Mouse (Mus musculus): ENCODE measurements around the gene Cabp1. TPM values are rescaled to one million over a fixed set of nuclear protein-coding genes. Genes with fewer than 3 reads are reported as not detected.
"Not testable (repeated sequence)": the region's sequence is repeated elsewhere in the genome, so short reads cannot be mapped to it uniquely, and the experiment has no call there.

Cabp1 gene
- polyA plus RNA-seq, 1 experiment from 2014 or later: not detected

DNA sequence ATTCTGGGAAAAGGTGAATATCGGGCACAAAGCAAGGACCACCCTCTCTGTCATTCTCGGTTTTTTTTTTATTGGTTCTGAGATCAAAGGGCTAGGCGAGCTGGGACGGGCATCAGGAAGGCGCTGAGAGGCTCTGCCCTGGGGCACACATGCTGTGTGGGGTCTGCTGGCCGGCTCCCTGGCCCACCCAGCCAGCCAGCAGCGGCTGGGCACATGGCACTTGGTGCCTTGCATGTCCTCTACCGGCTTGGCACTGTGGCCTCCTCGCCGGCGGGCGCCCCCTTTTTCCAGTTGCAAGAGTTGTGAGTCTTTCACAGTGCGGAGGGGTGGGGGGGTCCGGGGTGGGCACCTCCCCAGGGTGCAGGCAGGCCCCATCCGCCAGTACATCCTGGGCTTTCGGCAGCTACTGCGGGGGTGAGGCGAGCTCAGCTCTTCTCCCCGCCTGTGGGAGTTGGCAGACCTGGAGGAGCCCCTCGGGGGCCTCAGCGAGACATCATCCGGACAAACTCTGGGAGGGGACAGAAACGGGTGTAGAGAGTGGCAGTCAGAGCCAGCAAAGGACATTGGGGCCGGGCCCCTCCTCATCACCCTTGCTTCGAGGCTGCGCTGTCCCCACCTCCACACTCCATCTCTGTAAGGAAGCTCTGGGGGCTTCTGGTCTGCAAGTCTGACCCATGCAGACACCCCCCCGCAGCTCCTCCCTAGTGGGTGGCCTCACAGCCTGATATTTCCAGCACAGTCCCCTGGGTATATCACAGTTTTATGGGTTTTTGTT lies 25.4 kb downstream of the Cabp1 start:
- no peak overlapping the region for H3K4me3 ChIP-seq (ENCODE audit: inconsistent target)
- H3K36me3 ChIP-seq (ENCODE audit: inconsistent target): no peaks in the 10 kb centered on the region
- H3K27ac ChIP-seq: no peak overlapping the region
- no peaks in the 10 kb centered on the region for H3K79me2 ChIP-seq (ENCODE audit: inconsistent target)
- WGBS (ENCODE audit: missing documents): 91% methylated on average over 27 of the region's 27 CpGs

DNA sequence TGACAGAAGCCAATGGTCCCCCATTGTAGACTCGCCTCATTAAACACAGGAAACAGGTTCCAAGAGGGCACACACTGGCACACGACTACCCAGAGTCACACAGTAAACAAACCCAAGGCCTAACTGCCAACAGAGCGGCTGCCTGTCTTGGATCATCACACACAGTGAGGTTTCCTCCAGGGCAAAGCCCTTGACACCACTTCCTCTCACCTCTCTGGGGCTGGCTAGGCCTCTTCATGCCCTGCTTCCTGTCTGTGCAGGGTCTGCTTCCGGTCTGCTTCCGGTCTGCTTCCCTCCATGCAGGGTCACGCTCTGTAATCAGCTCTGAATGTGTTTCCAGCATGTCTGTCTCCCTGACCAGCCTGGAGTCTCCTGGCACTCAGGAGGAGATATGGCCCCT lies 26.8 kb downstream of the Cabp1 start:
- no peaks in the 10 kb centered on the region for H3K36me3 ChIP-seq (ENCODE audit: inconsistent target)
- WGBS (ENCODE audit: missing documents): 22% methylated on average over 6 of the region's 6 CpGs
- H3K79me2 ChIP-seq (ENCODE audit: inconsistent target): no peaks in the 10 kb centered on the region
- H3K27ac ChIP-seq: no peak overlapping the region
- H3K4me3 ChIP-seq (ENCODE audit: inconsistent target): no peak overlapping the region

DNA sequence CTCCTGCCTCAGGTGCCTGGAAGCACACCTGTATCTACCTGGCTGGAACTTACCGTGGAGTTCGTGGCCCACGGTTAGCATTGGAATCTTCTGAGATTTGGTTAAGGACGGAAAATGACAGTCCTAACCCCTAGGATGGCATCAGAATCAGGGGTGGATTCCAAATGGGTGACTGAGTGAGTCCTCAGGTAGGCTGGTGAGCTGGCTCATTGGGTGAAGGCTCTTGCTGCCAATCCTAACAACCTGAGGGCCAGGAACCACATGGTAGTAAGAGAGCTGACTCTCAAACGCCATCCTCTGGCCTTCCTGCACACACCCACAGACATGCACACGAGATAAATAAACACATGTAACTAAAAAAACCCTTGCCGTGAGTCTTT lies 27.4 kb downstream of the Cabp1 start:
- 84% methylated on average over 7 of the region's 7 CpGs for WGBS (ENCODE audit: missing documents)
- Histone ChIP-seq H3K79me2 (ENCODE audit: inconsistent target) (no peaks in the 10 kb centered on the region), H3K27ac (no peak overlapping the region), H3K36me3 (ENCODE audit: inconsistent target) (no peaks in the 10 kb centered on the region), H3K4me3 (ENCODE audit: inconsistent target) (no peak overlapping the region)

DNA sequence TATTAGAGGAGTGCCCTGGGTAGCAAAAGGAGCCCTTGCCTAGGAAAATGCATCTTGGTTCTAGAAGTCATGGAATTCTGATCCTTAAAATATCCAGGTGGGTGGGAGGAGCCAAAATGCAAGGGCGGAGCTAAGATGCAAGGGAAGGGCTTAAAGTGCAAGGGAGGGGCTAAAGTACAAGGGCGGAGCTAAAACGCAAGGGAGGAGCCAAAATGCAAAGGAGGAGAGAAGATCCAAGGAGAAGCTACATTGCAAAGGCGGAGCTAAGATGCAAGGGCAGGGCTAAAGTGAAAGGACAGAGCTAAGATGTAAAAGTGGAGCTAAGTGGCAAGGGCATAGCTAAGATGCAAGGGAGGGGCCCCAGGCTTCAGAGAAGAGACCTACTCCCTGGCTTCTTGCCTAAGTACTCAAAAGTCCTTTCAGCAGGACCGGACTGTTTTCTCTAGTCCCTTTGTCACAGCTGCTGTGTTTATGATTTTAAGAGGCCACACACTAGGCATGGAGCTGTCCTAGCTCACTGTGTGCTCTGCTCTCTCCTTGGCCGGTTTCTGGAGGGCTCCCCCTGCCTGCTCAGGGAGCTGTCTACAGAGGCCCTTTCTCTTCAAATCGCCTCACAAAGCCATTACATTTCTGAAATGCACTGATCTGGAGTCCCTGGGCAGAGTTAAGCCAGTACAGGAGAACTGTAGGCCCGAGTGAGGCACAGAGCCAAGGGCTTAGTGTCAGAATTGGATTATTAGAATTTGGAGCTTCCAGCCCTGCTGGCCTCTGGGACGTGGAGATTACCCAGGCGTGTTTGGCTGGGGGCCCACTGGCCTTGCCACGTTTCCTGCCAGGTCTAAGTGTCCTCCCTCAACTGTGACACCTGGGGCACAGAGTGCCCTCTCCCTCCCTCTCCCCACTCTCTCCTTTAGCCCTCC lies 28.0 kb downstream of the Cabp1 start:
- Histone ChIP-seq H3K79me2 (ENCODE audit: inconsistent target) (no peaks in the 10 kb centered on the region), H3K36me3 (ENCODE audit: inconsistent target) (no peaks in the 10 kb centered on the region), H3K27ac (no peak overlapping the region), H3K4me3 (ENCODE audit: inconsistent target) (no peak overlapping the region)
- WGBS (ENCODE audit: missing documents): 85% methylated on average over 11 of the region's 11 CpGs

DNA sequence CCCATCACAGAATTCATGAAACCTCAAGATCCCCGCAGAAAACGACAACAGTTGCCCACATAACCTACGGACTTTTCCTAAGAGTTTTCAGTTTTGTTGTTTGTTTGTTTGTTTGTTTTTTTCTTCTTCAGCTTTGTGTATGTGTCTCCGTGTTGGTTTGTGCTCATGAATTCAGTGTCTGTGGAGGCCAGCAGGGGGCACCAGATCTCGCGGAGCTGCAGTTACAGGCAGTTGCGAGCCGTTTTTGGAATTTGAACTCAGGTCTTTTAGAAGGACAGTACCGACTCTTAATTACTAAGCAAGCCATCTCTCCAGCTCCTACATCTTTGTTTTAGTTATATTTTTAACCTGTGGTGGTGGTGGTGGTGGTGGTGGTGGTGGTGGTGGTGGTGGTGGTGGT lies 28.8 kb downstream of the Cabp1 start:
- no peaks in the 10 kb centered on the region for H3K79me2 ChIP-seq (ENCODE audit: inconsistent target)
- H3K27ac ChIP-seq: no peak overlapping the region
- 81% methylated on average over 8 of the region's 9 CpGs for WGBS (ENCODE audit: missing documents)
- H3K36me3 ChIP-seq (ENCODE audit: inconsistent target): no peaks in the 10 kb centered on the region
- no peak overlapping the region for H3K4me3 ChIP-seq (ENCODE audit: inconsistent target)

DNA sequence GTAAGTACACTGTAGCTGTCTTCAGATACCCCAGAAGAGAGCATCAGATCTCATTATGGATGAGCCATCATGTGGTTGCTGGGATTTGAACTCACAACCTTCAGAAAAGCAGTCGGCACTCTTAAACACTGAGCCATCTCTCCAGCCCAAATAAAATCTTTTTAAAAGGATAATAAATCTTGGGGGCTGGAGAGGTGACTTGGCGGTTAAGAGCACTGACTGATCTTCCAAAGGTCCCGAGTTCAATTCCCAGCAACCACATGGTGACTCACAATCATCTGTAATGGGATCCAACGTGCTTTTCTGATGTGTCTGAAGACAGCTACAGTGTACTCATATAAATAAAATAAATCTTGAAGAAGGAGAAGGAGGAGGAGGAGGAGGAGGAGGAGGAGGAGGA lies 29.7 kb downstream of the Cabp1 start:
- H3K79me2 ChIP-seq (ENCODE audit: inconsistent target); H3K27ac ChIP-seq; H3K36me3 ChIP-seq (ENCODE audit: inconsistent target); H3K4me3 ChIP-seq (ENCODE audit: inconsistent target): not testable (repeated sequence)
- 86% methylated on average over 3 of the region's 4 CpGs for WGBS (ENCODE audit: missing documents)

DNA sequence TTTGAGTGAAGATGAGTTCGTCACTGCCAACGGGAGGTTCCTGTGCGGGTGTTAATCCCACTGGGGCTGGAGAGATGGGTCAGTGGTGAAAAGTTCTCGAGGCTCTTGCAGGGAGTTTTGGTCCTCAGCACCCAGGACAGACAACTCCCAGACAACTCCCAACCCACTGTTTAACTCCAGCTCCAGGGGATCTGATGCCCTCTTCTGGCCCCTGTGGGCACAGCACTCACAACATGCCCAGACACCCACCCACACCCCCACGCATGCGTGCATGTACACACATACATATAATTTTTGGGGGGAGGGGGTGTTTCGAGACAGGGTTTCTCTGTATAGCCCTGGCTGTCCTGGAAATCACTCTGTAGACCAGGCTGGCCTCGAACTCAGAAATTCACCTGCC lies 30.6 kb downstream of the Cabp1 start:
- no peak overlapping the region for H3K27ac ChIP-seq
- no peaks in the 10 kb centered on the region for H3K36me3 ChIP-seq (ENCODE audit: inconsistent target)
- 81% methylated on average over 8 of the region's 8 CpGs for WGBS (ENCODE audit: missing documents)

DNA sequence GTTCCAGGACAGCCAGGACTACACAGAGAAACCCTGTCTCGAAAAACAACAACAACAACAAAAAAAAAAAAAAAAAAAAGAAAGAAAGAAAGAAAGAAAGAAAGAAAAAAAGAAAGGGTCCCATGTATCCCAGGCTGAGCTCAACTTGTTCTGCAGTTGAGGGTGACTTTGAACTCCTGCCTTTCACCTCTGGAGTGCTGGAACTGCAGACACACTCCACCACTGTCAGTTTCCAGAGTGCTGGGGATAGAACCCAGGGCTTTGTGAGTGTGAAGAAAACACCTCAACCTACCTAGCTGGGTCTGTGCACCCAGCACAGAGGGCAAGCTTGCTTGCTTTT lies 32.3 kb downstream of the Cabp1 start:
- not testable (repeated sequence) for H3K27ac ChIP-seq

More for the DNA sequence above, 30.6 kb downstream of the Cabp1 start:
- no peak overlapping the region for H3K4me3 ChIP-seq (ENCODE audit: inconsistent target)
- no peaks in the 10 kb centered on the region for H3K79me2 ChIP-seq (ENCODE audit: inconsistent target)

DNA sequence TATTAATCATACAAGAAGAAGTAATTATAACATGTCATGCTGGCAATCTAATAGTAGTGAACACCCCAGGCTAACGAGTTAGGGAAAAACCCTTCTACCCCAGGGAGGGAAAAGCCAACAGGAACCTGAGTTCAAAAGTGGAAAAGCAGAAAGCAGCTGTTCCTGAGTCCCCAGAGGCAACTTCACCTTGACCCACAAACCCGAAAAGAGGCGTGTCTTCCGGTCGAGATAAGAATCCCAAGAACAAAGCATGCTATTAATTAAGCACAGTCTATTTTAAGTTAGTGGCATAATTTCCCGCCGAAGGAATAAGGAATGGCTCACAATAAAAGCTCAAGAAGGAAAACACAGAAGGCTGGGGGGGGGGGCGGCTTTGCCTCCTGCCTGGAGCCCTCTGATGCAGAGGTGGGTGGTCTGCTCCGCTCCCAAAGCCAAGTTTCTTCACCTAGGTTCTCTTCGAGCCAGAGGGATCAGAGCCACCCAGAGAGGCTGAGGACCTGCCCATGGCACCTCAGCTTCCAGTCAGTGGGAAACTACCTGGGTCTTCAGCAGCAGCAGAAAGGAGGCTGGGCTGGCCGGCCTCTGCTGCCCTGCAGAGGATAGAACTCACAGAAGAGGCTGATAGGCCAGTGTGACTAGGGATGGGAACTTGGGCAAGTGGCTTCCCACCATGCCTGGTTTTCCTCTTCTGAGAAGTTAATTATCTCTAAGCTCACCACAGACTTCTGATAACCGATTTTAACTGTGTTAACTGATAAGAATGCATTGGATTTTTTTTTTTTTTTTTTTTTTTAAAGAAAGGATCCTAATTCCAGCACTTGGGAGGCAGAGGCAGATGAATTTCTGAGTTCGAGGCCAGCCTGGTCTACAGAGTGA lies 32.9 kb downstream of the Cabp1 start:
- no peak overlapping the region for H3K27ac ChIP-seq

More for the DNA sequence above, 32.3 kb downstream of the Cabp1 start:
- WGBS (ENCODE audit: missing documents): no CpG with 5 or more reads among the region's 1 CpGs
- not testable (repeated sequence) for H3K36me3 ChIP-seq (ENCODE audit: inconsistent target); H3K4me3 ChIP-seq (ENCODE audit: inconsistent target); H3K79me2 ChIP-seq (ENCODE audit: inconsistent target)

DNA sequence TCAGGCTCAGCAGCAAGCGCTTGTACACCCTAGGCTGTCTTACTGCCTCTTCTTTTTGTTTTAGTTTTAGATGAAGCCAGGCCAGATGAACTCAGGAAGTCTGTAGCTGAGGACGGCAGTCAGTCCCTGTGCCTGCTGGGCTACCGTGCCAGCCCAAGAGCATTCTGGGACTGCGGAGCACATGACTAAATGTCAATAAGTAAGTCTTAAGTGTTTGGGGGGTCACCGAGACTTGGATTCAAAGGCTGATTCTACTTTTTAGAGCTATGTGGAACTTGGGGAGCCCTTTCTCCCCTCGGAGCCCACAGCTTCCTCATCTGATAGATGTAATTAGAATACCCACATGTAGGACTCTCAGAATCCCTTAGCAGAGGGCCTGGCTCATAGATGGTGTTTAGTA lies 33.5 kb downstream of the Cabp1 start:
- H3K79me2 ChIP-seq (ENCODE audit: inconsistent target): peaks cover 14% of the 10 kb centered on the region

More for the DNA sequence above, 32.9 kb downstream of the Cabp1 start:
- WGBS (ENCODE audit: missing documents): 15% methylated on average over 11 of the region's 13 CpGs
- Histone ChIP-seq H3K79me2 (ENCODE audit: inconsistent target) (peaks cover 14% of the 10 kb centered on the region), H3K4me3 (ENCODE audit: inconsistent target) (no peak overlapping the region), H3K36me3 (ENCODE audit: inconsistent target) (no peaks in the 10 kb centered on the region)

DNA sequence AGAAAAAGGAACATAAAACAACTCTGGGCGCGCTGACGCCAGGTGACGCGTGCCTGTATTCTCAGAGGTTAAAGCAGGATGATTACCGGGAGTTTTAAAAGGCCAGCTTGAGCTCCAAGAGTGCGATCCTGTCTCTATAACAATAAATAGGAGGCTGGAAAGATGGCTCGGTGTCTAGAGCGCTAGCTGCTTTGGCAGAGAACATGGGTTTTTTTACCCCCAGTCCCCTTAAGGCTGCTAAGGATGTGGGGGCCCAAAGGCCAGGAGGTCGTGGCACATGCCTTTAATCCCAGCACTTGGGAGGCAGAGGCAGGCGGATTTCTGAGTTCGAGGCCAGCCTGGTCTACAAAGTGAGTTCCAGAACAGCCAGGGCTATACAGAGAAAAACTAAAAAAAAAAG lies 35.0 kb downstream of the Cabp1 start:
- WGBS (ENCODE audit: missing documents): 68% methylated on average over 12 of the region's 12 CpGs

More for the DNA sequence above, 33.5 kb downstream of the Cabp1 start:
- 15% methylated on average over 6 of the region's 6 CpGs for WGBS (ENCODE audit: missing documents)
- Histone ChIP-seq H3K4me3 (ENCODE audit: inconsistent target) (no peak overlapping the region), H3K36me3 (ENCODE audit: inconsistent target) (no peaks in the 10 kb centered on the region), H3K27ac (no peak overlapping the region)

DNA sequence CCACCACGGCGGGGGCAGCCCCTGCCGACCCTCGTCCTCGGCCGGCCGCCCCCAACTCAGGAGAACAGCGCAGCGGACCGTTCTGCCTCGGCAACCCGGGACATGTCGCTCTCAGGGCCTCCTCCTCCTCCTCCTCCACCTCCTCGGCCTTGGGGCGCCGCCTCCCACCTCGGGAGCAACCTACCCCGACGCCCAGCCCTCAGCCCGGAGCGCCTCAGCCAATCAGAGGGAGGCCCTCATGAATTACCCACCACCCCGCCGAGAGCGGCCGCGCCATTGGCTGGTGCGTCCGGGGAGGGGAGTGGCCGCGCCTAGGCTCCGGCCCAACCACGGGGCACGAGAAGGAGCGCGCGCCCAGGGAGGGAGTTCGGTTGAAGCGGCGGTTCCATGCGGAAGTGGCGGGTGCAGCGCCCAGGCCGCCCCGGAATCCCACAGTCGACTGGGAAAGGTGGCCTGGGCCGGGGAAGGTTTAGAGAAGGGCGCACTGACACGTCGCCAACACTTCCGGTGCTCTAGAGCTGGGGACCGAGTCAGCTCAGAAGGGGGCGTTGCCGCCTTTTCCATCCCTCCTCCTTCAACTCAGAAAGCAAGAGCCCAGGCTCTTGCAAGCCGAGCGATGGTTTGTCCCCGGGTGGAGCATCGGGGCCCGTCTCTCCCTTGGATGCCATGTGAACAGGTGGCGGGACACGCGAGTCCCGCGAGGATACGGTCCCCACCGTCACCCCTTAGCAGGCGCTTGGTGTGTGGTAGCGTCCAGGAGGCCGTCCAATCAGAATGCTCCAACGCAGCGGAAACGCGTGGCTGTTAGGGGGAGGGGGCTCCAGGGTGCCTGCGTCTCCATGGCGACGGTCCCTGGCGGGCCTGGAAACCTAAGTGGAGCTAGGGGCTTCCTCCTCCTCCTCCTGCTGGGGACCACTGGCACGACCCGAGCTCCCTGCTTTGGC lies 35.9 kb downstream of the Cabp1 start, which contains the start of gene Mlec:
TSS of gene Mlec (minus strand) at position 140 of the 944 bp plus-strand sequence.
- Histone ChIP-seq H3K4me3 (ENCODE audit: inconsistent target) (peak within 1 kb of the TSS; percentile 80), H3K36me3 (ENCODE audit: inconsistent target) (no peaks in the 10 kb centered on the region), H3K27ac (peak within 1 kb of the TSS; percentile 93), H3K79me2 (ENCODE audit: inconsistent target) (peaks cover 36% of the 10 kb centered on the region)
- WGBS (ENCODE audit: missing documents): under 1% methylated on average over 75 of the region's 78 CpGs

More for the DNA sequence above, 35.0 kb downstream of the Cabp1 start:
- Histone ChIP-seq H3K36me3 (ENCODE audit: inconsistent target) (no peaks in the 10 kb centered on the region), H3K4me3 (ENCODE audit: inconsistent target) (peak overlapping the region; percentile 50), H3K27ac (peak overlapping the region; percentile 93), H3K79me2 (ENCODE audit: inconsistent target) (peaks cover 28% of the 10 kb centered on the region)

DNA sequence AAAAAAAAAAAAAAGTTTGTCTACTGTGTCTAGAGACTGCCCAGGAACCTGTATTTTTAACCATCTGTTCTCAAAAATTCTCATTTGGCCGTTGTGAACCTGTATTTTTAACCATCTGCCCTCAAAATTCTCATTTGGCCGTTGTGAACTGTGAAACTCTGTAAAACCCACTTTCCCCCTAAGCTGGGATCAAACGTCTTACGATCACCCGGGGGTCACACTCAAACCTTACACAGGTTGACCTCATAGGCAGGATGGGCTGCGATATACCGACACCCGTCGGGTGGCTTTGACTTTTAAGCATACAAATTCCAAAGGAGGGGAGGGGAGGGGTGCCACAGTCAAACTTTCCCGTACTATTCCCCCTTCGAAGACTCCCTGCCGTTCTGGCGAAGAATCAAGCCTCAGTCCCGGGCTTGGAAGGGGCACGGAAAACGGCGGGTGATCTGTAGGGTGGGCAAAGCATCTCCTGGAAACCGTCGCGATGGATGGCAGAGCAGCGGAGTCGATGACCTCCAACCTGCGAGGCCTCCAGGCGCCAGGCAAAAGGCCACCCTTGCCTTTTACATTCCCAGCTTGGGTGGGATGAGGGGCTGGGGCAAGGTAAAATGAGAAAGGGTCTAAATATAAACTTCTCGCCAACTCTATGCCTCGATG lies 37.1 kb downstream of the Cabp1 start:
- Histone ChIP-seq H3K36me3 (ENCODE audit: inconsistent target) (no peaks in the 10 kb centered on the region), H3K4me3 (ENCODE audit: inconsistent target) (peak overlapping the region; percentile 80), H3K27ac (peak overlapping the region; percentile 59), H3K79me2 (ENCODE audit: inconsistent target) (peaks cover 49% of the 10 kb centered on the region)
- 2% methylated on average over 26 of the region's 26 CpGs for WGBS (ENCODE audit: missing documents)
